Mouse (Mus musculus): ENCODE measurements around the gene Fancc. TPM values are rescaled to one million over a fixed set of nuclear protein-coding genes. Genes with fewer than 3 reads are reported as not detected.
A peak's percentile ranks its signal among the peaks of the same experiment; 100 is the strongest.

Fancc gene
- polyA plus RNA-seq, 1 experiment from 2014 or later, result 12.8 TPM

GRCm38 (mm10) chr13:63286483-63287102, 210.5 kb downstream of the Fancc start:
- H3K27ac ChIP-seq, result 0 out of 2 replicates have a peak overlapping the region, but pooled peaks have one; percentile 29
- peaks cover 47% of the 10 kb centered on the region for H3K36me3 ChIP-seq
- no peak overlapping the region for H3K4me3 ChIP-seq
- H3K27me3 ChIP-seq, result no peaks in the 10 kb centered on the region
- no peak overlapping the region for H3K4me2 ChIP-seq
- H3K9me3 ChIP-seq (replicated peaks), result no peaks in the 10 kb centered on the region
- no peak overlapping the region for H3K9ac ChIP-seq
- peaks cover 16% of the 10 kb centered on the region for H3K4me1 ChIP-seq (replicated peaks)
- 78% methylated on average over 11 of the region's 11 CpGs for WGBS
- no peak for ATAC-seq (replicated peaks; ENCODE audit: insufficient number of reproducible peaks, insufficient read depth, low FRiP score, low read depth)

GRCm38 (mm10) chr13:63284748-63285147, 212.3 kb downstream of the Fancc start:
- Histone ChIP-seq H3K27me3 (no peaks in the 10 kb centered on the region), H3K27ac (no peak overlapping the region), H3K4me3 (no peak overlapping the region), H3K9me3 (replicated peaks) (no peaks in the 10 kb centered on the region), H3K4me1 (replicated peaks) (peaks cover 33% of the 10 kb centered on the region), H3K36me3 (peaks cover 40% of the 10 kb centered on the region), H3K9ac (no peak overlapping the region), H3K4me2 (no peak overlapping the region)
- ATAC-seq (replicated peaks; ENCODE audit: insufficient number of reproducible peaks, insufficient read depth, low FRiP score, low read depth), result no peak
- WGBS, result 95% methylated on average over 3 of the region's 3 CpGs

- H3K9ac ChIP-seq, result no peak overlapping the region
- H3K36me3 ChIP-seq, result peaks cover 37% of the 10 kb centered on the region
- no peak overlapping the region for H3K4me3 ChIP-seq
- H3K4me2 ChIP-seq, result no peak overlapping the region
- peaks cover 48% of the 10 kb centered on the region for H3K4me1 ChIP-seq (replicated peaks)
- no peaks in the 10 kb centered on the region for H3K27me3 ChIP-seq
- no peaks in the 10 kb centered on the region for H3K9me3 ChIP-seq (replicated peaks)
- ATAC-seq (replicated peaks; ENCODE audit: insufficient number of reproducible peaks, insufficient read depth, low FRiP score, low read depth), result no peak
- no peak overlapping the region for H3K27ac ChIP-seq
Observed at GRCm38 (mm10) chr13:63283236-63283635, 213.8 kb downstream of the Fancc start.

- Histone ChIP-seq H3K4me3 (no peak overlapping the region), H3K9ac (no peak overlapping the region), H3K27ac (no peak overlapping the region), H3K9me3 (replicated peaks) (no peaks in the 10 kb centered on the region), H3K36me3 (peaks cover 20% of the 10 kb centered on the region; the same call in 1 of the 2 replicates), H3K4me2 (no peak overlapping the region), H3K27me3 (no peaks in the 10 kb centered on the region), H3K4me1 (replicated peaks) (peaks cover 65% of the 10 kb centered on the region)
- ATAC-seq (replicated peaks; ENCODE audit: insufficient number of reproducible peaks, insufficient read depth, low FRiP score, low read depth), result no peak
- 82% methylated on average over 8 of the region's 8 CpGs for WGBS
Observed at GRCm38 (mm10) chr13:63281206-63281605, 215.9 kb downstream of the Fancc start.

GRCm38 (mm10) chr13:63280344-63280743, 216.7 kb downstream of the Fancc start:
- Histone ChIP-seq H3K4me3 (no peak overlapping the region), H3K4me2 (peak overlapping the region; percentile 47; the same call in 1 of the 2 replicates), H3K9ac (no peak overlapping the region), H3K36me3 (peaks cover 19% of the 10 kb centered on the region; the same call in 1 of the 2 replicates), H3K9me3 (replicated peaks) (no peaks in the 10 kb centered on the region), H3K4me1 (replicated peaks) (peaks cover 68% of the 10 kb centered on the region), H3K27me3 (no peaks in the 10 kb centered on the region), H3K27ac (no peak overlapping the region; the same call in 1 of the 2 replicates)
- peak; percentile 48 for ATAC-seq (replicated peaks; ENCODE audit: insufficient number of reproducible peaks, insufficient read depth, low FRiP score, low read depth)
- WGBS, result 31% methylated on average over 3 of the region's 3 CpGs

GRCm38 (mm10) chr13:63279807-63280206, 217.3 kb downstream of the Fancc start:
- WGBS, result 39% methylated on average over 8 of the region's 8 CpGs
- H3K4me1 ChIP-seq (replicated peaks), result peaks cover 68% of the 10 kb centered on the region

GRCm38 (mm10) chr13:63278796-63279475, 218.1 kb downstream of the Fancc start:
- peaks cover 12% of the 10 kb centered on the region; the same call in 1 of the 2 replicates for H3K36me3 ChIP-seq
- peak overlapping the region; percentile 69 for H3K27ac ChIP-seq
- ATAC-seq (replicated peaks; ENCODE audit: insufficient number of reproducible peaks, insufficient read depth, low FRiP score, low read depth), result peak; percentile 75
- H3K9ac ChIP-seq, result no peak overlapping the region
- H3K4me3 ChIP-seq, result peak overlapping the region; percentile 18
- no peaks in the 10 kb centered on the region for H3K9me3 ChIP-seq (replicated peaks)
- H3K27me3 ChIP-seq, result no peaks in the 10 kb centered on the region
- 20% methylated on average over 10 of the region's 10 CpGs for WGBS
- H3K4me2 ChIP-seq, result peak overlapping the region; percentile 47
- peaks cover 71% of the 10 kb centered on the region for H3K4me1 ChIP-seq (replicated peaks)

More at GRCm38 (mm10) chr13:63279807-63280206, 217.3 kb downstream of the Fancc start:
- Histone ChIP-seq H3K4me2 (peak overlapping the region; percentile 47), H3K36me3 (peaks cover 15% of the 10 kb centered on the region; the same call in 1 of the 2 replicates), H3K9ac (peak overlapping the region; percentile 5; the same call in 1 of the 2 replicates), H3K4me3 (peak overlapping the region; percentile 18; the same call in 1 of the 2 replicates), H3K9me3 (replicated peaks) (no peaks in the 10 kb centered on the region), H3K27ac (peak overlapping the region; percentile 69), H3K27me3 (no peaks in the 10 kb centered on the region)
- no peak for ATAC-seq (replicated peaks; ENCODE audit: insufficient number of reproducible peaks, insufficient read depth, low FRiP score, low read depth)

- Histone ChIP-seq H3K9ac (no peak overlapping the region), H3K9me3 (replicated peaks) (no peaks in the 10 kb centered on the region), H3K4me1 (replicated peaks) (peaks cover 70% of the 10 kb centered on the region), H3K27ac (peak overlapping the region; percentile 69), H3K4me3 (peak overlapping the region; percentile 18; the same call in 1 of the 2 replicates), H3K36me3 (peaks cover 5% of the 10 kb centered on the region; the same call in 1 of the 2 replicates), H3K4me2 (peak overlapping the region; percentile 47), H3K27me3 (no peaks in the 10 kb centered on the region)
- no peak for ATAC-seq (replicated peaks; ENCODE audit: insufficient number of reproducible peaks, insufficient read depth, low FRiP score, low read depth)
- WGBS, result 22% methylated on average over 5 of the region's 5 CpGs
Observed at GRCm38 (mm10) chr13:63278141-63278631, 218.9 kb downstream of the Fancc start.

- Histone ChIP-seq H3K9me3 (replicated peaks) (no peaks in the 10 kb centered on the region), H3K9ac (no peak overlapping the region), H3K27ac (peak overlapping the region; percentile 69; the same call in 1 of the 2 replicates), H3K4me3 (no peak overlapping the region), H3K27me3 (no peaks in the 10 kb centered on the region), H3K36me3 (no peaks in the 10 kb centered on the region), H3K4me1 (replicated peaks) (peaks cover 74% of the 10 kb centered on the region), H3K4me2 (no peak overlapping the region)
- ATAC-seq (replicated peaks; ENCODE audit: insufficient number of reproducible peaks, insufficient read depth, low FRiP score, low read depth), result no peak
- WGBS, result 52% methylated on average over 5 of the region's 5 CpGs
Observed at GRCm38 (mm10) chr13:63277316-63277715, 219.8 kb downstream of the Fancc start.

- no peaks in the 10 kb centered on the region for H3K27me3 ChIP-seq
- H3K27ac ChIP-seq, result no peak overlapping the region
- H3K4me3 ChIP-seq, result no peak overlapping the region
- H3K9ac ChIP-seq, result no peak overlapping the region
- no peaks in the 10 kb centered on the region for H3K9me3 ChIP-seq (replicated peaks)
- no peak for ATAC-seq (replicated peaks; ENCODE audit: insufficient number of reproducible peaks, insufficient read depth, low FRiP score, low read depth)
- no peak overlapping the region for H3K4me2 ChIP-seq
- peaks cover 74% of the 10 kb centered on the region for H3K4me1 ChIP-seq (replicated peaks)
- no peaks in the 10 kb centered on the region for H3K36me3 ChIP-seq
- WGBS, result 82% methylated on average over 4 of the region's 4 CpGs
Observed at GRCm38 (mm10) chr13:63276389-63276788, 220.7 kb downstream of the Fancc start.

- no peak for ATAC-seq (replicated peaks; ENCODE audit: insufficient number of reproducible peaks, insufficient read depth, low FRiP score, low read depth)
- Histone ChIP-seq H3K27ac (no peak overlapping the region), H3K4me3 (peak overlapping the region; percentile 22; the same call in 1 of the 2 replicates), H3K4me2 (peak overlapping the region; percentile 43; the same call in 1 of the 2 replicates), H3K36me3 (no peaks in the 10 kb centered on the region), H3K9ac (no peak overlapping the region), H3K27me3 (no peaks in the 10 kb centered on the region), H3K4me1 (replicated peaks) (peaks cover 67% of the 10 kb centered on the region), H3K9me3 (replicated peaks) (no peaks in the 10 kb centered on the region)
- 82% methylated on average over 10 of the region's 10 CpGs for WGBS
Observed at GRCm38 (mm10) chr13:63274488-63275166, 222.5 kb downstream of the Fancc start.
